In genomic region chr16:34572406-34573150, GRCm38 (mm10) we compare ENCODE assay signal across 8 mouse cellular contexts. TPM values are rescaled to one million over a fixed set of nuclear protein-coding genes. Genes with fewer than 3 reads are reported as not detected.
DNase-seq lines count a peak whose midpoint lies in the region; ATAC-seq and TF ChIP-seq lines count a peak whose summit lies in the region.

No protein-coding gene starts in this region.

- no peak for ATAC-seq in forebrain, embryonic 12.5 days (ENCODE audit: low FRiP score)
- ATAC-seq in hindbrain, embryonic 11.5 days (ENCODE audit: low FRiP score): peak; percentile 15; the same call in 1 of the 2 replicates
- ATAC-seq in midbrain, embryonic 11.5 days (ENCODE audit: low FRiP score): peak; percentile 25
- 0 out of 2 replicates have a peak, but pooled peaks have one; percentile 18 for ATAC-seq in stomach, embryonic 16.5 days (ENCODE audit: insufficient read depth, low FRiP score)

- TF ChIP-seq CTCF in cerebellum, adult 2 months (IDR thresholded peaks at IDR 0.05; ENCODE audit: borderline replicate concordance, insufficient read depth, low read depth, low read length): no peak

- under 1% methylated on average over 61 of the region's 61 CpGs for WGBS in cerebellum, adult 2 months
- under 1% methylated on average over 61 of the region's 61 CpGs for WGBS in forebrain, embryonic 12.5 days
- WGBS in hindbrain, embryonic 11.5 days: under 1% methylated on average over 56 of the region's 61 CpGs
- under 1% methylated on average over 61 of the region's 61 CpGs for WGBS in midbrain, embryonic 11.5 days
- under 1% methylated on average over 61 of the region's 61 CpGs for WGBS in stomach, embryonic 16.5 days

- H3K4me1 ChIP-seq in cerebellum, adult 2 months (ENCODE audit: control insufficient read depth, insufficient read depth, low read length): no peaks in the 10 kb centered on the region
- peaks cover 33% of the 10 kb centered on the region for H3K4me1 ChIP-seq in forebrain, embryonic 12.5 days
- H3K4me1 ChIP-seq in hindbrain, embryonic 11.5 days (replicated peaks; ENCODE audit: control insufficient read depth, insufficient read depth, low read length): peaks cover 4% of the 10 kb centered on the region; the same call in 1 of the 2 replicates
- peaks cover 13% of the 10 kb centered on the region for H3K4me1 ChIP-seq in midbrain, embryonic 11.5 days (ENCODE audit: control insufficient read depth, insufficient read depth, low read length)
- H3K4me1 ChIP-seq in stomach, embryonic 16.5 days (ENCODE audit: control insufficient read depth, insufficient read depth, low read length): peaks cover 10% of the 10 kb centered on the region

- H3K4me2 ChIP-seq in forebrain, embryonic 12.5 days: peak overlapping the region; percentile 70
- H3K4me2 ChIP-seq in hindbrain, embryonic 11.5 days (replicated peaks; ENCODE audit: low read depth, low read length): peak overlapping the region; percentile 67
- H3K4me2 ChIP-seq in midbrain, embryonic 11.5 days: peak overlapping the region; percentile 84
- peak overlapping the region; percentile 77 for H3K4me2 ChIP-seq in stomach, embryonic 16.5 days (ENCODE audit: low read depth, low read length)

- DNase-seq in cerebellum, adult 2 months: peak; percentile 18 to 42
- DNase-seq in cerebellum, adult 11 months: no peak
- DNase-seq in adrenal gland, postnatal 10 days: peak; percentile 43
- peak; percentile 68 for DNase-seq in hindbrain, embryonic 11.5 days (ENCODE audit: low spot score)
- peak; percentile 39 to 46 for DNase-seq in layer of hippocampus, postnatal 14 days (ENCODE audit: low spot score in 2 of 2)
- DNase-seq in midbrain, embryonic 11.5 days (ENCODE audit: low spot score, missing footprints): peak; percentile 97

- no peaks in the 10 kb centered on the region for H3K36me3 ChIP-seq in forebrain, embryonic 12.5 days (replicated peaks)
- no peaks in the 10 kb centered on the region for H3K36me3 ChIP-seq in hindbrain, embryonic 11.5 days (ENCODE audit: control insufficient read depth, insufficient read depth, low read length)
- no peaks in the 10 kb centered on the region for H3K36me3 ChIP-seq in midbrain, embryonic 11.5 days (ENCODE audit: control insufficient read depth, insufficient read depth, low read length)
- H3K36me3 ChIP-seq in stomach, embryonic 16.5 days (ENCODE audit: control insufficient read depth, insufficient read depth, low read length): no peaks in the 10 kb centered on the region

- no peak overlapping the region for H3K27ac ChIP-seq in cerebellum, adult 2 months (ENCODE audit: insufficient read depth, low read length)
- H3K27ac ChIP-seq in forebrain, embryonic 12.5 days: peak overlapping the region; percentile 98
- peak overlapping the region; percentile 97 for H3K27ac ChIP-seq in hindbrain, embryonic 11.5 days (ENCODE audit: low read depth, low read length)
- peak overlapping the region; percentile 82 for H3K27ac ChIP-seq in midbrain, embryonic 11.5 days (ENCODE audit: low read depth, low read length)
- H3K27ac ChIP-seq in stomach, embryonic 16.5 days (ENCODE audit: low read length): peak overlapping the region; percentile 87

- H3K4me3 ChIP-seq in cerebellum, adult 2 months (replicated peaks; ENCODE audit: insufficient read depth, low read depth, low read length): peak overlapping the region; percentile 57
- H3K4me3 ChIP-seq in forebrain, embryonic 12.5 days (replicated peaks): peak overlapping the region; percentile 94
- peak overlapping the region; percentile 82 for H3K4me3 ChIP-seq in hindbrain, embryonic 11.5 days (ENCODE audit: low read depth, low read length)
- peak overlapping the region; percentile 92 for H3K4me3 ChIP-seq in midbrain, embryonic 11.5 days (ENCODE audit: low read depth, low read length)
- peak overlapping the region; percentile 84 for H3K4me3 ChIP-seq in stomach, embryonic 16.5 days (replicated peaks; ENCODE audit: low read length)

- no peaks in the 10 kb centered on the region; the same call in 1 of the 2 replicates for H3K27me3 ChIP-seq in cerebellum, adult 2 months (ENCODE audit: control insufficient read depth, insufficient read depth, low read length)
- no peaks in the 10 kb centered on the region for H3K27me3 ChIP-seq in forebrain, embryonic 12.5 days
- H3K27me3 ChIP-seq in hindbrain, embryonic 11.5 days (ENCODE audit: control insufficient read depth, insufficient read depth, low read length): no peaks in the 10 kb centered on the region
- no peaks in the 10 kb centered on the region for H3K27me3 ChIP-seq in midbrain, embryonic 11.5 days (ENCODE audit: control insufficient read depth, insufficient read depth, low read length)
- no peaks in the 10 kb centered on the region for H3K27me3 ChIP-seq in stomach, embryonic 16.5 days (ENCODE audit: control insufficient read depth, insufficient read depth, low read length)

- H3K9me3 ChIP-seq in forebrain, embryonic 12.5 days: no peaks in the 10 kb centered on the region
- no peaks in the 10 kb centered on the region for H3K9me3 ChIP-seq in hindbrain, embryonic 11.5 days (ENCODE audit: control insufficient read depth, low read length)
- no peaks in the 10 kb centered on the region for H3K9me3 ChIP-seq in midbrain, embryonic 11.5 days (ENCODE audit: control insufficient read depth, low read length)
- no peaks in the 10 kb centered on the region for H3K9me3 ChIP-seq in stomach, embryonic 16.5 days (replicated peaks; ENCODE audit: control insufficient read depth, low read length)

- peak overlapping the region; percentile 98 for H3K9ac ChIP-seq in forebrain, embryonic 12.5 days
- peak overlapping the region; percentile 88 for H3K9ac ChIP-seq in hindbrain, embryonic 11.5 days (ENCODE audit: low read depth, low read length)
- H3K9ac ChIP-seq in midbrain, embryonic 11.5 days (ENCODE audit: low read length): peak overlapping the region; percentile 99
- peak overlapping the region; percentile 98 for H3K9ac ChIP-seq in stomach, embryonic 16.5 days (ENCODE audit: low read length)

- no peak for TF ChIP-seq POLR2A in cerebellum, adult 2 months (IDR thresholded peaks at IDR 0.05; ENCODE audit: borderline replicate concordance, insufficient read depth, low read length)

RNA-seq across cellular contexts. Expression of gene Kalrn, which starts 0.8 kb away (rescaled TPM):
- polyA plus RNA-seq in cerebellum, adult 2 months (2012; rRNA removed): 17.9 and 19.7 TPM in 2 replicates
- 10 to 100 TPM; 16.3 to 17.8 TPM for total RNA-seq in adrenal gland, postnatal 10 days (2021)
- polyA plus RNA-seq in forebrain, embryonic 12.5 days (2016; fragmentation: Nextera tagmentation; extraction: Ambion mirVana): 26.7 and 30.0 TPM in 2 replicates
- polyA plus RNA-seq in hindbrain, embryonic 11.5 days (2014; fragmentation: Nextera tagmentation; extraction: Ambion mirVana): 20.8 and 25.6 TPM in 2 replicates
- total RNA-seq in layer of hippocampus, postnatal 14 days (2021): 100 to 1,000 TPM; 419 to 451 TPM
- polyA plus RNA-seq in midbrain, embryonic 11.5 days (2014; fragmentation: Nextera tagmentation; extraction: Ambion mirVana): 15.5 and 16.8 TPM in 2 replicates
- polyA plus RNA-seq in stomach, embryonic 16.5 days (2015; fragmentation: Nextera tagmentation; extraction: Ambion mirVana): 22.7 and 24.6 TPM in 2 replicates
